9 mouse cellular contexts compared by ENCODE assay signal in genomic region chr11:119990658-119991337, GRCm38 (mm10). TPM values are rescaled to one million over a fixed set of nuclear protein-coding genes. Genes with fewer than 3 reads are reported as not detected.
DNase-seq lines count a peak whose midpoint lies in the region; ATAC-seq and TF ChIP-seq lines count a peak whose summit lies in the region.
"Had no signal": no experiment of that assay in that cellular context is flagged by ENCODE, and none has a peak within 500 bp of the region (broad histone marks: within the 10 kb centered on the region; RNA-seq: fewer than 3 reads in every experiment).

No protein-coding gene starts in this region.

- peaks cover 6% of the 10 kb centered on the region; the same call in 1 of the 2 replicates for H3K36me3 ChIP-seq in heart, postnatal 0 days (replicated peaks; ENCODE audit: control insufficient read depth, insufficient read depth, low read length)
- H3K36me3 ChIP-seq: liver, embryonic 15.5 days had no signal

- TF ChIP-seq EP300 in heart, postnatal 0 days (IDR thresholded peaks at IDR 0.05; ENCODE audit: low read depth) = no peak

- H3K9ac ChIP-seq in heart, postnatal 0 days (replicated peaks; ENCODE audit: low read depth, low read length) = no peak overlapping the region; the same call in 1 of the 2 replicates
- H3K9ac ChIP-seq: liver, embryonic 15.5 days had no signal

- WGBS in heart, postnatal 0 days = 55% methylated on average over 10 of the region's 10 CpGs

- no peaks in the 10 kb centered on the region for H3K27me3 ChIP-seq in heart, postnatal 0 days (ENCODE audit: control insufficient read depth, insufficient read depth, low read length)
- H3K27me3 ChIP-seq: liver, embryonic 15.5 days had no signal

- no peak for ATAC-seq in heart, postnatal 0 days (ENCODE audit: insufficient read depth, low read depth)

- peak; percentile 92 for DNase-seq in heart, adult 11 months
- DNase-seq in heart, postnatal 10 days = no peak
- DNase-seq in 3T3-L1 (ENCODE audit: low read depth, low spot score) = peak; percentile 27
- no peak for DNase-seq in heart, postnatal 0 days (ENCODE audit: low spot score)
- peak; percentile 50 for DNase-seq in lung, postnatal 10 days
- no peak for DNase-seq in ovary, postnatal 36 days (ENCODE audit: low spot score)
- DNase-seq in thymus, postnatal 14 days = no peak
- no peak for DNase-seq in c-Kit-positive CD71-positive TER-119-positive erythroid progenitor cells, embryonic 14.5 days (ENCODE audit: low spot score)

- H3K9me3 ChIP-seq in heart, postnatal 0 days (replicated peaks; ENCODE audit: control insufficient read depth, low read length) = no peaks in the 10 kb centered on the region
- H3K9me3 ChIP-seq: liver, embryonic 15.5 days had no signal

- peak overlapping the region; percentile 28; the same call in 1 of the 2 replicates for H3K4me2 ChIP-seq in heart, postnatal 0 days (ENCODE audit: low read depth, low read length)
- H3K4me2 ChIP-seq: liver, embryonic 15.5 days had no signal

- H3K27ac ChIP-seq in heart, postnatal 0 days (ENCODE audit: low read depth) = peak overlapping the region; percentile 16; the same call in 1 of the 2 replicates
- H3K27ac ChIP-seq: liver, embryonic 15.5 days had no signal

- H3K4me1 ChIP-seq in heart, postnatal 0 days (ENCODE audit: control insufficient read depth, insufficient read depth) = 0 out of 2 replicates have a peak, but pooled peaks cover 22% of the 10 kb centered on the region

- intact Hi-C loops in heart, postnatal 10 days (cut with DNase I) = loop anchor here (1.0 kb wide), 2 partner anchors 55 to 81 kb away; no protein-coding TSS in a partner anchor

- no peak overlapping the region for H3K4me3 ChIP-seq in heart, postnatal 0 days (ENCODE audit: low read depth, low read length)
- H3K4me3 ChIP-seq: liver, embryonic 15.5 days had no signal

- no peak for TF ChIP-seq CTCF in heart, postnatal 0 days (IDR thresholded peaks at IDR 0.05; ENCODE audit: low read depth)

RNA-seq across cellular contexts. Expression of gene Baiap2, which starts 48.2 kb away (rescaled TPM):
- total RNA-seq in heart, postnatal 10 days (2021) = 10 to 100 TPM in 1 of 2 experiments, 1 to 10 TPM in 1; 6.9 to 12.7 TPM
- total RNA-seq in heart, postnatal 0 days (2014; rRNA removed; ENCODE audit: low replicate concordance) = 16.1 and 22.0 TPM in 2 replicates
- 7.8 and 8.2 TPM in 2 replicates for polyA plus RNA-seq in heart, postnatal 0 days (2015; fragmentation: Nextera tagmentation; extraction: Ambion mirVana)

RNA-seq across cellular contexts. Expression of gene Aatk, which starts 56.2 kb away (rescaled TPM):
- 1 to 10 TPM; 5.6 to 7.7 TPM for total RNA-seq in heart, postnatal 10 days (2021)
- total RNA-seq in heart, postnatal 0 days (2014; rRNA removed; ENCODE audit: low replicate concordance) = 4.7 and 22.1 TPM in 2 replicates
- polyA plus RNA-seq in heart, postnatal 0 days (2015; fragmentation: Nextera tagmentation; extraction: Ambion mirVana) = 0.63 and 0.71 TPM in 2 replicates

Comparison
In these comparisons a context has a peak if more than half of its experiments do, and no peak if none do; other contexts are left out.
1. DNase-seq: peak in heart, adult 11 months (single experiment), 3T3-L1 (single experiment) and lung, postnatal 10 days (single experiment); none in heart, postnatal 10 days (0 of 2), heart, postnatal 0 days (single experiment), ovary, postnatal 36 days (single experiment), thymus, postnatal 14 days (single experiment) and c-Kit-positive CD71-positive TER-119-positive erythroid progenitor cells, embryonic 14.5 days (single experiment).